Mouse (Mus musculus) gastrocnemius, adult 8-10 months (tissue): ENCODE measurements around the gene Fam135a. TPM values are rescaled to one million over a fixed set of nuclear protein-coding genes. Genes with fewer than 3 reads are reported as not detected.

Experiments
- total RNA-seq, 4 experiments: library from RNA; stranded (reverse); gene quantifications; 2 replicates each; pipeline ENCODE4 v1.2.4; 2022

Gene Fam135a
- total RNA-seq, 4 experiments from 2014 or later: 17.1 to 22.7 (median 19.2) TPM

Other genes with a start within 250 kb of the Fam135a start
- 10 to 100 TPM; 21.7 to 26.5 (median 23.9) TPM for gene Smap1, start 178.0 kb downstream of the Fam135a start, total RNA-seq
- 10 to 100 TPM; 40.2 to 44.1 (median 42.4) TPM for gene Sdhaf4, start 94.7 kb downstream of the Fam135a start, total RNA-seq
- under 1 TPM; 0.10 to 0.22 (median 0.16) TPM for gene Col9a1, start 77.3 kb upstream of the Fam135a start, total RNA-seq